ENCODE assay signal across 8 mouse cellular contexts in genomic region chr13:83607883-83608581, GRCm38 (mm10).
DNase-seq lines count a peak whose midpoint lies in the region; ATAC-seq and TF ChIP-seq lines count a peak whose summit lies in the region.

No protein-coding gene starts in this region.

- intact Hi-C loops in heart, postnatal 14 days (cut with DNase I): loop anchor here (2.0 to 10.0 kb wide), 3 partner anchors 36 to 83 kb away; no protein-coding TSS in a partner anchor

- H3K36me3 ChIP-seq in neural tube, embryonic 12.5 days: no peaks in the 10 kb centered on the region
- no peaks in the 10 kb centered on the region for H3K36me3 ChIP-seq in thymus, adult 2 months (ENCODE audit: control insufficient read depth, insufficient read depth, low read length)

- DNase-seq in kidney, postnatal 10 days: peak; percentile 22
- no peak for DNase-seq in kidney, adult 8-10 months
- peak; percentile 53 for DNase-seq in brain, adult 2 months (ENCODE audit: low read depth, low spot score)
- peak; percentile 17 to 33 for DNase-seq in heart, postnatal 14 days
- no peak for DNase-seq in thymus, adult 2 months
- DNase-seq in right cerebral cortex, adult 18-20 months: no peak
- no peak for DNase-seq in left cerebral cortex, adult 11 months (ENCODE audit: low spot score)

- H3K4me3 ChIP-seq in neural tube, embryonic 12.5 days: no peak overlapping the region
- H3K4me3 ChIP-seq in thymus, adult 2 months (ENCODE audit: control insufficient read depth, insufficient read depth, low read length): no peak overlapping the region

- H3K9ac ChIP-seq in neural tube, embryonic 12.5 days: no peak overlapping the region

- no peaks in the 10 kb centered on the region for H3K9me3 ChIP-seq in neural tube, embryonic 12.5 days

- TF ChIP-seq POLR2A in thymus, adult 2 months (IDR thresholded peaks at IDR 0.05; ENCODE audit: control insufficient read depth, extremely low read depth, insufficient read depth, low read length, poor library complexity): no peak

- H3K27ac ChIP-seq in neural tube, embryonic 12.5 days: no peak overlapping the region
- H3K27ac ChIP-seq in thymus, adult 2 months (ENCODE audit: control insufficient read depth, insufficient read depth, low read length): no peak overlapping the region

- ATAC-seq in neural tube, embryonic 12.5 days (ENCODE audit: low FRiP score, low read depth): 0 out of 2 replicates have a peak, but pooled peaks have one; percentile 21

- TF ChIP-seq CTCF in thymus, adult 2 months (IDR thresholded peaks at IDR 0.05; ENCODE audit: borderline replicate concordance, control insufficient read depth, extremely low read depth, insufficient read depth, low read length, poor library complexity): no peak

- WGBS in neural tube, embryonic 12.5 days: 59% methylated on average over 4 of the region's 4 CpGs
- WGBS in thymus, adult 2 months: 54% methylated on average over 4 of the region's 4 CpGs

- H3K4me1 ChIP-seq in neural tube, embryonic 12.5 days: peaks cover 9% of the 10 kb centered on the region; the same call in 1 of the 2 replicates
- H3K4me1 ChIP-seq in thymus, adult 2 months (replicated peaks; ENCODE audit: control insufficient read depth, insufficient read depth, low read length): no peaks in the 10 kb centered on the region

- no peak overlapping the region for H3K4me2 ChIP-seq in neural tube, embryonic 12.5 days (replicated peaks)

- H3K27me3 ChIP-seq in neural tube, embryonic 12.5 days (replicated peaks): no peaks in the 10 kb centered on the region; the same call in 1 of the 2 replicates
- no peaks in the 10 kb centered on the region for H3K27me3 ChIP-seq in thymus, adult 2 months (ENCODE audit: control insufficient read depth, insufficient read depth, low read length)

Comparison
In these comparisons a context has a peak if more than half of its experiments do, and no peak if none do; other contexts are left out.
1. DNase-seq: peak in kidney, postnatal 10 days (single experiment), brain, adult 2 months (single experiment) and heart, postnatal 14 days (2 of 2); none in kidney, adult 8-10 months (0 of 2), thymus, adult 2 months (single experiment), right cerebral cortex, adult 18-20 months (single experiment) and left cerebral cortex, adult 11 months (single experiment).